Mouse (Mus musculus) c-Kit-negative CD71-positive TER-119-positive erythroid progenitor cells, embryonic 14.5 days (primary cell): Measurements from ENCODE around the gene Prkn.

Source experiments
- DNase-seq: peaks from one replicate; pipeline ENCODE4 v3.0.0-alpha.2; 2013; ENCODE audit warnings: low read depth, low spot score

Prkn gene

GRCm38 (mm10) chr17:11910668-11911398 lies 1070.6 kb downstream of the Prkn start:
- DNase-seq: no peak

GRCm38 (mm10) chr17:11912136-11912535 lies 1072.0 kb downstream of the Prkn start:
- DNase-seq: no peak

GRCm38 (mm10) chr17:11912872-11913365 lies 1072.7 kb downstream of the Prkn start:
- no peak for DNase-seq

GRCm38 (mm10) chr17:11913620-11914019 lies 1073.4 kb downstream of the Prkn start:
- DNase-seq: no peak

GRCm38 (mm10) chr17:11914451-11914850 lies 1074.3 kb downstream of the Prkn start:
- DNase-seq: no peak

GRCm38 (mm10) chr17:11918123-11918801 lies 1078.1 kb downstream of the Prkn start:
- no peak for DNase-seq

GRCm38 (mm10) chr17:11919581-11919980 lies 1079.4 kb downstream of the Prkn start:
- no peak for DNase-seq

- DNase-seq: no peak
Observed at GRCm38 (mm10) chr17:11921026-11921425, 1080.8 kb downstream of the Prkn start.

GRCm38 (mm10) chr17:11923989-11924388 lies 1083.8 kb downstream of the Prkn start:
- no peak for DNase-seq

GRCm38 (mm10) chr17:11926865-11927386 lies 1086.7 kb downstream of the Prkn start:
- DNase-seq: no peak

- DNase-seq: no peak
Observed at GRCm38 (mm10) chr17:11931641-11932040, 1091.5 kb downstream of the Prkn start.

- no peak for DNase-seq
Observed at GRCm38 (mm10) chr17:11933737-11934136, 1093.6 kb downstream of the Prkn start.

- no peak for DNase-seq
Observed at GRCm38 (mm10) chr17:11947436-11947835, 1107.3 kb downstream of the Prkn start.

- no peak for DNase-seq
Observed at GRCm38 (mm10) chr17:11949551-11950197, 1109.5 kb downstream of the Prkn start.

- DNase-seq: no peak
Observed at GRCm38 (mm10) chr17:11950198-11950594, 1110.0 kb downstream of the Prkn start.

GRCm38 (mm10) chr17:11955317-11955716 lies 1115.1 kb downstream of the Prkn start:
- DNase-seq: no peak

GRCm38 (mm10) chr17:11960492-11960891 lies 1120.3 kb downstream of the Prkn start:
- no peak for DNase-seq

- no peak for DNase-seq
Observed at GRCm38 (mm10) chr17:11962808-11963207, 1122.6 kb downstream of the Prkn start.

GRCm38 (mm10) chr17:11970160-11970559 lies 1130.0 kb downstream of the Prkn start:
- DNase-seq: no peak

GRCm38 (mm10) chr17:11972550-11972949 lies 1132.4 kb downstream of the Prkn start:
- no peak for DNase-seq

- no peak for DNase-seq
Observed at GRCm38 (mm10) chr17:11972969-11973787, 1133.0 kb downstream of the Prkn start.
